Mouse (Mus musculus) small intestine, adult 2 months (tissue): ENCODE results near the gene Ethe1. TPM values are rescaled to one million over a fixed set of nuclear protein-coding genes. Genes with fewer than 3 reads are reported as not detected.
A peak's percentile ranks its signal among the peaks of the same experiment; 100 is the strongest.

Experiments
- H3K27ac ChIP-seq: fragments of 200-500 bp; 2 replicates; pipeline ENCODE4 v1.5.1; 2012; ENCODE audit warnings: low read depth, low read length, control low read depth, inconsistent platforms; ENCODE audit not compliant: insufficient read depth
- H3K27me3 ChIP-seq: fragments of 200-500 bp; 2 replicates; pipeline ENCODE4 v1.6.1; 2012; ENCODE audit warnings: mild to moderate bottlenecking, moderate library complexity, low read length, inconsistent platforms; ENCODE audit not compliant: control insufficient read depth, insufficient read depth
- H3K36me3 ChIP-seq: fragments of 200-500 bp; 2 replicates; pipeline ENCODE4 v1.6.1; 2012; ENCODE audit warnings: mild to moderate bottlenecking, low read length, control low read depth, inconsistent platforms; ENCODE audit not compliant: control insufficient read depth, insufficient read depth
- H3K4me1 ChIP-seq: fragments of 200-500 bp; 2 replicates; pipeline ENCODE4 v1.6.1; 2012; ENCODE audit warnings: low read length, inconsistent platforms, mixed read lengths; ENCODE audit not compliant: control insufficient read depth, insufficient read depth, insufficient read length
- H3K4me3 ChIP-seq: fragments of 200-500 bp; 2 replicates; pipeline ENCODE4 v1.5.1; 2012; ENCODE audit warnings: low read depth, mild to moderate bottlenecking, control low read depth, inconsistent platforms, low read length, moderate library complexity
- CTCF ChIP-seq: fragments of 200-500 bp; IDR thresholded peaks from 2 replicates; pipeline ENCODE4 v1.5.1; 2012; ENCODE audit warnings: low read depth, mild to moderate bottlenecking, control low read depth, inconsistent platforms, low read length, moderate library complexity, mixed read lengths; ENCODE audit not compliant: insufficient replicate concordance, insufficient read length; ENCODE audit errors: extremely low read depth
- POLR2A ChIP-seq: fragments of 200-500 bp; IDR thresholded peaks from 2 replicates; pipeline ENCODE4 v1.6.1; 2012; ENCODE audit warnings: low read depth, mild to moderate bottlenecking, control low read depth, inconsistent platforms, low read length, moderate library complexity
- WGBS: fragments of 180-500 bp; shearing (Covaris S2); methylation state at CpG from one replicate; pipeline ENCODE4 v1.1.7; 2018; 5-methylcytosine and 5-hydroxymethylcytosine counted together
- polyA plus RNA-seq: library from polyadenylated mRNA; depleted of rRNA; stranded (reverse); fragments of >200 nt; gene quantifications from 2 replicates; pipeline ENCODE4 v1.2.3, GENCODE M21; 2012; rRNA removed

Gene Ethe1
- polyA plus RNA-seq, 1 experiment = 44.2 TPM

- Histone ChIP-seq H3K27ac (no peak overlapping the region), H3K27me3 (peaks cover 23% of the 10 kb centered on the region), H3K36me3 (no peaks in the 10 kb centered on the region), H3K4me1 (peaks cover 8% of the 10 kb centered on the region), H3K4me3 (no peak overlapping the region)
- WGBS = 62% methylated on average over 13 of the region's 13 CpGs
- TF ChIP-seq CTCF (no peak), POLR2A (no peak)
Observed at GRCm38 (mm10) chr7:24640450-24640849, 53.1 kb downstream of the Ethe1 start.

GRCm38 (mm10) chr7:24642491-24642890, 55.1 kb downstream of the Ethe1 start:
- peaks cover 13% of the 10 kb centered on the region for H3K27me3 ChIP-seq
- 6% methylated on average over 9 of the region's 9 CpGs for WGBS
- no peaks in the 10 kb centered on the region for H3K36me3 ChIP-seq

GRCm38 (mm10) chr7:24644492-24644891, 57.1 kb downstream of the Ethe1 start:
- TF ChIP-seq POLR2A = no peak
- no peak for TF ChIP-seq CTCF
- WGBS = 68% methylated on average over 6 of the region's 6 CpGs
- no peaks in the 10 kb centered on the region for H3K4me1 ChIP-seq
- H3K36me3 ChIP-seq = no peaks in the 10 kb centered on the region
- 0 out of 2 replicates have a peak, but pooled peaks cover 5% of the 10 kb centered on the region for H3K27me3 ChIP-seq
- H3K27ac ChIP-seq = no peak overlapping the region
- H3K4me3 ChIP-seq = no peak overlapping the region

More at GRCm38 (mm10) chr7:24642491-24642890, 55.1 kb downstream of the Ethe1 start:
- H3K4me3 ChIP-seq = no peak overlapping the region
- H3K4me1 ChIP-seq = peaks cover 8% of the 10 kb centered on the region
- H3K27ac ChIP-seq = no peak overlapping the region
- TF ChIP-seq POLR2A = no peak
- TF ChIP-seq CTCF = peak; percentile 84; the same call in 1 of the 2 replicates

DNA sequence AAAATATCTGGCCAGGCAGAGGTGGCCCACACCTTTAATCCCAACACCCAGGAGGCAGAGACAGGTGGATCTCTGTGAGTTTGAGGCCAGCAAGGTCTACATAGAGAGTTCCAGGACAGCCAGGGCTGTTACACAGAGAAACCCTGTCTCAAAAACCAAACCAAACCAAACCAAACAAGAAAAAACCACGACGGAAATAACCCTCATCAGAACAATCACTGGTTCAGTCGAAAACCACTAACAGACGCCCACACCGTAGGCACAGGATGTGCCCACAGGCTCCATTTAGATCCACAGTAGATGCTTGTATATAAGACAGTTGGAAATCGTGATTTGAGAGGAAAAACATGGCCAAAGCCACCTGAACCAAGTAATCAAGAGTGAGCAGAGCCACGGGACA, 57.7 kb downstream of the Ethe1 start:
- WGBS = 68% methylated on average over 7 of the region's 7 CpGs
- no peaks in the 10 kb centered on the region for H3K4me1 ChIP-seq
- H3K4me3 ChIP-seq = no peak overlapping the region
- H3K27ac ChIP-seq = no peak overlapping the region
- TF ChIP-seq CTCF (no peak), POLR2A (no peak)
- no peaks in the 10 kb centered on the region for H3K36me3 ChIP-seq
- H3K27me3 ChIP-seq = 0 out of 2 replicates have a peak, but pooled peaks cover under 1% of the 10 kb centered on the region

- Histone ChIP-seq H3K4me1 (no peaks in the 10 kb centered on the region), H3K27ac (no peak overlapping the region), H3K4me3 (no peak overlapping the region), H3K36me3 (no peaks in the 10 kb centered on the region), H3K27me3 (no peaks in the 10 kb centered on the region)
- WGBS = 33% methylated on average over 7 of the region's 7 CpGs
- TF ChIP-seq POLR2A (no peak), CTCF (no peak)
Observed at GRCm38 (mm10) chr7:24646486-24646885, 59.1 kb downstream of the Ethe1 start.

GRCm38 (mm10) chr7:24653681-24654080, 66.3 kb downstream of the Ethe1 start:
- no peaks in the 10 kb centered on the region for H3K27me3 ChIP-seq
- no peak overlapping the region for H3K4me3 ChIP-seq
- TF ChIP-seq POLR2A = no peak
- TF ChIP-seq CTCF = peak; percentile 98; the same call in 1 of the 2 replicates
- H3K36me3 ChIP-seq = no peaks in the 10 kb centered on the region
- H3K27ac ChIP-seq = no peak overlapping the region
- H3K4me1 ChIP-seq = no peaks in the 10 kb centered on the region
- 10% methylated on average over 7 of the region's 7 CpGs for WGBS

Other genes with a start within 250 kb of the Ethe1 start
- gene Lypd5, start 238.3 kb upstream of the Ethe1 start, polyA plus RNA-seq = 0.06 TPM in 1 of 2 replicates, not detected in the other
- 61.9 and 95.5 TPM in 2 replicates for gene Kcnn4, start 217.3 kb upstream of the Ethe1 start, polyA plus RNA-seq
- 29.9 and 54.2 TPM in 2 replicates for gene Smg9, start 187.9 kb upstream of the Ethe1 start, polyA plus RNA-seq
- 0.05 and 0.37 TPM in 2 replicates for gene Irgc1, start 135.2 kb upstream of the Ethe1 start, polyA plus RNA-seq
- 9.9 and 15.8 TPM in 2 replicates for gene Plaur, start 125.1 kb upstream of the Ethe1 start, polyA plus RNA-seq
- gene Cadm4, start 105.5 kb upstream of the Ethe1 start, polyA plus RNA-seq = 2.9 and 4.7 TPM in 2 replicates
- gene Zfp428, start 80.5 kb upstream of the Ethe1 start, polyA plus RNA-seq = 6.4 and 15.7 TPM in 2 replicates
- not detected in 2 replicates for gene AC161166.1, start 75.1 kb upstream of the Ethe1 start, polyA plus RNA-seq
- gene Irgq, start 56.9 kb upstream of the Ethe1 start, polyA plus RNA-seq = 8.5 and 12.3 TPM in 2 replicates
- 0.13 TPM in 1 of 2 replicates, not detected in the other for gene Pinlyp, start 41.4 kb upstream of the Ethe1 start, polyA plus RNA-seq
- gene Xrcc1, start 41.3 kb upstream of the Ethe1 start, polyA plus RNA-seq = 12.3 and 24.7 TPM in 2 replicates
- 0.62 and 0.79 TPM in 2 replicates for gene Zfp575, start 98 bp downstream of the Ethe1 start, polyA plus RNA-seq
- 2.3 and 7.5 TPM in 2 replicates for gene Phldb3, start 23.2 kb downstream of the Ethe1 start, polyA plus RNA-seq
- 0.42 and 0.70 TPM in 2 replicates for gene Lypd3, start 49.0 kb downstream of the Ethe1 start, polyA plus RNA-seq
- not detected in 2 replicates for gene Tex101, start 89.1 kb downstream of the Ethe1 start, polyA plus RNA-seq
- gene BC049730, start 121.7 kb downstream of the Ethe1 start, polyA plus RNA-seq = not detected in 2 replicates
- not detected in 2 replicates for gene Gm4763, start 139.4 kb downstream of the Ethe1 start, polyA plus RNA-seq
- 3.3 TPM in 2 replicates for gene Cd177, start 172.8 kb downstream of the Ethe1 start, polyA plus RNA-seq
- gene Ceacam10, start 189.7 kb downstream of the Ethe1 start, polyA plus RNA-seq = 2.5 and 4.2 TPM in 2 replicates